8 mouse cellular contexts compared by ENCODE assay signal in genomic region chr11:5165471-5165916, GRCm38 (mm10). TPM values are rescaled to one million over a fixed set of nuclear protein-coding genes. Genes with fewer than 3 reads are reported as not detected.
DNase-seq lines count a peak whose midpoint lies in the region; ATAC-seq lines count a peak whose summit lies in the region.

No protein-coding gene starts in this region.

- peaks cover 39% of the 10 kb centered on the region for H3K4me1 ChIP-seq in forebrain, embryonic 16.5 days (replicated peaks; ENCODE audit: control insufficient read depth, insufficient read depth, low read length)
- H3K4me1 ChIP-seq in heart, embryonic 16.5 days (ENCODE audit: control insufficient read depth, insufficient read depth, low read length) = peaks cover 26% of the 10 kb centered on the region
- H3K4me1 ChIP-seq in midbrain, embryonic 16.5 days (ENCODE audit: control insufficient read depth, insufficient read depth, low read length) = peaks cover 3% of the 10 kb centered on the region; the same call in 1 of the 2 replicates

- H3K4me3 ChIP-seq in forebrain, embryonic 16.5 days (replicated peaks; ENCODE audit: low read length) = no peak overlapping the region
- no peak overlapping the region for H3K4me3 ChIP-seq in heart, embryonic 16.5 days (ENCODE audit: low read length)
- no peak overlapping the region for H3K4me3 ChIP-seq in midbrain, embryonic 16.5 days (ENCODE audit: low read depth, low read length)

- no peaks in the 10 kb centered on the region for H3K27me3 ChIP-seq in forebrain, embryonic 16.5 days (replicated peaks; ENCODE audit: control insufficient read depth, insufficient read depth, low read length)
- no peaks in the 10 kb centered on the region for H3K27me3 ChIP-seq in heart, embryonic 16.5 days (ENCODE audit: control insufficient read depth, insufficient read depth, low read length)
- no peaks in the 10 kb centered on the region for H3K27me3 ChIP-seq in midbrain, embryonic 16.5 days (ENCODE audit: control insufficient read depth, insufficient read depth, low read depth, low read length)

- peak; percentile 89 for ATAC-seq in forebrain, embryonic 16.5 days
- ATAC-seq in heart, embryonic 16.5 days (replicated peaks; ENCODE audit: extremely low read depth, insufficient read depth, low FRiP score) = peak; percentile 95
- ATAC-seq in midbrain, embryonic 16.5 days = peak; percentile 36; the same call in 1 of the 2 replicates

- H3K36me3 ChIP-seq in forebrain, embryonic 16.5 days (ENCODE audit: control insufficient read depth, insufficient read depth) = no peaks in the 10 kb centered on the region
- H3K36me3 ChIP-seq in heart, embryonic 16.5 days (ENCODE audit: control insufficient read depth, insufficient read depth) = no peaks in the 10 kb centered on the region
- no peaks in the 10 kb centered on the region for H3K36me3 ChIP-seq in midbrain, embryonic 16.5 days (ENCODE audit: control insufficient read depth, insufficient read depth, low read length)

- H3K9me3 ChIP-seq in forebrain, embryonic 16.5 days (ENCODE audit: control insufficient read depth, low read length) = no peaks in the 10 kb centered on the region
- H3K9me3 ChIP-seq in heart, embryonic 16.5 days (replicated peaks; ENCODE audit: control insufficient read depth, low read length) = peaks cover 6% of the 10 kb centered on the region; the same call in 1 of the 2 replicates
- H3K9me3 ChIP-seq in midbrain, embryonic 16.5 days (replicated peaks; ENCODE audit: control insufficient read depth, low read length, poor library complexity, severe bottlenecking) = no peaks in the 10 kb centered on the region

- WGBS in forebrain, embryonic 16.5 days = 11% methylated on average over 8 of the region's 8 CpGs
- WGBS in heart, embryonic 16.5 days = 17% methylated on average over 8 of the region's 8 CpGs
- 19% methylated on average over 8 of the region's 8 CpGs for WGBS in midbrain, embryonic 16.5 days

- no peak overlapping the region for H3K9ac ChIP-seq in forebrain, embryonic 16.5 days (replicated peaks; ENCODE audit: low read depth, low read length)
- H3K9ac ChIP-seq in heart, embryonic 16.5 days (ENCODE audit: low read length) = peak overlapping the region; percentile 29; the same call in 1 of the 2 replicates
- no peak overlapping the region for H3K9ac ChIP-seq in midbrain, embryonic 16.5 days (ENCODE audit: low read depth, low read length)

- no peak overlapping the region for H3K4me2 ChIP-seq in forebrain, embryonic 16.5 days (ENCODE audit: low read length)
- no peak overlapping the region for H3K4me2 ChIP-seq in heart, embryonic 16.5 days (ENCODE audit: low read depth, low read length)
- H3K4me2 ChIP-seq in midbrain, embryonic 16.5 days (ENCODE audit: low read length) = no peak overlapping the region

- DNase-seq in kidney, postnatal 10 days = peak; percentile 64
- DNase-seq in kidney, postnatal 25 days = no peak
- DNase-seq in left cerebral cortex, adult 11 months (ENCODE audit: low spot score) = peak; percentile 62
- no peak for DNase-seq in urinary bladder, postnatal 14 days (ENCODE audit: low spot score)
- no peak for DNase-seq in thymus, postnatal 4 days

- peak overlapping the region; percentile 90 for H3K27ac ChIP-seq in forebrain, embryonic 16.5 days (ENCODE audit: low read length)
- H3K27ac ChIP-seq in heart, embryonic 16.5 days (ENCODE audit: low read length) = peak overlapping the region; percentile 95
- H3K27ac ChIP-seq in midbrain, embryonic 16.5 days (ENCODE audit: low read length) = no peak overlapping the region

RNA-seq across cellular contexts. Expression of gene Emid1, which starts 13.4 kb away (rescaled TPM):
- 22.4 and 27.3 TPM in 2 replicates for polyA plus RNA-seq in forebrain, embryonic 16.5 days (2015; fragmentation: Nextera tagmentation; extraction: Ambion mirVana)
- polyA plus RNA-seq in heart, embryonic 16.5 days (2015; fragmentation: Nextera tagmentation; extraction: Ambion mirVana) = 8.0 and 10.6 TPM in 2 replicates
- 9.5 and 12.4 TPM in 2 replicates for polyA plus RNA-seq in midbrain, embryonic 16.5 days (2015; fragmentation: Nextera tagmentation; extraction: Ambion mirVana)

Comparison
In these comparisons a context has a peak if more than half of its experiments do, and no peak if none do; other contexts are left out.
1. DNase-seq: peak in kidney, postnatal 10 days (single experiment) and left cerebral cortex, adult 11 months (single experiment); none in kidney, postnatal 25 days (0 of 2), urinary bladder, postnatal 14 days (single experiment) and thymus, postnatal 4 days (single experiment).
2. ATAC-seq: peak in every context shown above with its lines; median percentile 95 in heart, embryonic 16.5 days; 89 in forebrain, embryonic 16.5 days; 36 in midbrain, embryonic 16.5 days.